Mouse (Mus musculus) liver, embryonic 13.5 days (tissue): ENCODE measurements around the gene Chrne. TPM values are rescaled to one million over a fixed set of nuclear protein-coding genes. Genes with fewer than 3 reads are reported as not detected.
A peak's percentile ranks its signal among the peaks of the same experiment; 100 is the strongest.
"Not testable (repeated sequence)": the region's sequence is repeated elsewhere in the genome, so short reads cannot be mapped to it uniquely, and the experiment has no call there.

Experiments used
- ATAC-seq: fragments of 200-750 bp; cut with Nextera tagmentation; 2 replicates; pipeline ENCODE4 v1.8.0; 2017; ENCODE audit warnings: low read depth, mild to moderate bottlenecking, moderate number of reproducible peaks, moderate library complexity
- DNase-seq: peaks from one replicate; pipeline ENCODE4 v3.0.0; 2022
- H3K27ac ChIP-seq: fragments of 300-500 bp; sonication (generic); 2 replicates; pipeline ENCODE4 v1.5.1; 2015; ENCODE audit warnings: moderate library complexity, mild to moderate bottlenecking, inconsistent platforms
- H3K27me3 ChIP-seq: fragments of 300-500 bp; sonication (generic); 2 replicates; pipeline ENCODE4 v1.6.1; 2015; ENCODE audit warnings: mild to moderate bottlenecking, inconsistent platforms
- H3K36me3 ChIP-seq: fragments of 300-500 bp; sonication (generic); 2 replicates; pipeline ENCODE4 v1.6.1; 2015; ENCODE audit warnings: mild to moderate bottlenecking, inconsistent platforms
- H3K4me1 ChIP-seq: fragments of 300-500 bp; sonication (generic); replicated peaks from 2 replicates; pipeline ENCODE4 v1.6.1; 2015; ENCODE audit warnings: inconsistent platforms
- H3K4me2 ChIP-seq: fragments of 300-500 bp; sonication (generic); 2 replicates; pipeline ENCODE4 v1.6.1; 2015; ENCODE audit warnings: inconsistent platforms, mild to moderate bottlenecking, moderate library complexity
- H3K4me3 ChIP-seq: fragments of 300-500 bp; sonication (generic); replicated peaks from 2 replicates; pipeline ENCODE4 v1.5.1; 2015; ENCODE audit warnings: mild to moderate bottlenecking, inconsistent platforms
- H3K9ac ChIP-seq: fragments of 300-500 bp; sonication (generic); 2 replicates; pipeline ENCODE4 v1.6.1; 2015; ENCODE audit warnings: mild to moderate bottlenecking, inconsistent platforms
- H3K9me3 ChIP-seq: fragments of 300-500 bp; sonication (generic); replicated peaks from 2 replicates; pipeline ENCODE4 v1.6.1; 2016; ENCODE audit warnings: inconsistent platforms
- WGBS: fragments of 180-500 bp; shearing (Covaris S2); methylation state at CpG from one replicate; pipeline ENCODE4 v1.1.7; 2015; ENCODE audit not compliant: insufficient replicate concordance; 5-methylcytosine and 5-hydroxymethylcytosine counted together
- polyA plus RNA-seq: library from polyadenylated mRNA; unstranded; fragments of >200 nt; fragmentation: Nextera tagmentation; extraction: Ambion mirVana; gene quantifications from 2 replicates; pipeline ENCODE4 v1.2.1, GENCODE M21; 2015

The Chrne gene
- polyA plus RNA-seq, 1 experiment from 2014 or later, result not detected

- no peak overlapping the region for H3K4me2 ChIP-seq
- no peaks in the 10 kb centered on the region for H3K27me3 ChIP-seq
- H3K36me3 ChIP-seq, result no peaks in the 10 kb centered on the region
- WGBS, result 55% methylated on average over 3 of the region's 3 CpGs
- H3K4me3 ChIP-seq, result no peak overlapping the region
- H3K9ac ChIP-seq, result no peak overlapping the region
- no peaks in the 10 kb centered on the region for H3K9me3 ChIP-seq
- H3K4me1 ChIP-seq, result peaks cover 73% of the 10 kb centered on the region
- ATAC-seq (no peak), DNase-seq (no peak)
- H3K27ac ChIP-seq, result no peak overlapping the region
Observed at GRCm38 (mm10) chr11:70582196-70582595, 36.8 kb downstream of the Chrne start.

GRCm38 (mm10) chr11:70580921-70581320 is 38.1 kb downstream of the Chrne start:
- Histone ChIP-seq H3K36me3 (no peaks in the 10 kb centered on the region), H3K4me2 (no peak overlapping the region), H3K4me3 (no peak overlapping the region), H3K27me3 (no peaks in the 10 kb centered on the region), H3K9ac (no peak overlapping the region), H3K27ac (no peak overlapping the region), H3K4me1 (peaks cover 72% of the 10 kb centered on the region), H3K9me3 (no peaks in the 10 kb centered on the region)
- DNase-seq, result no peak
- no peak for ATAC-seq
- 52% methylated on average over 3 of the region's 3 CpGs for WGBS

- no peaks in the 10 kb centered on the region for H3K36me3 ChIP-seq
- WGBS, result 43% methylated on average over 5 of the region's 5 CpGs
- no peak for DNase-seq
- 0 out of 2 replicates have a peak, but pooled peaks have one; percentile 17 for ATAC-seq
- H3K4me3 ChIP-seq, result no peak overlapping the region
- peaks cover 70% of the 10 kb centered on the region for H3K4me1 ChIP-seq
- no peak overlapping the region for H3K9ac ChIP-seq
- H3K4me2 ChIP-seq, result no peak overlapping the region
- H3K27me3 ChIP-seq, result no peaks in the 10 kb centered on the region
- no peak overlapping the region for H3K27ac ChIP-seq
- H3K9me3 ChIP-seq, result no peaks in the 10 kb centered on the region
Observed at GRCm38 (mm10) chr11:70580358-70580720, 38.7 kb downstream of the Chrne start.

GRCm38 (mm10) chr11:70579710-70580357 is 39.2 kb downstream of the Chrne start:
- 0 out of 2 replicates have a peak overlapping the region, but pooled peaks have one; percentile 3 for H3K27ac ChIP-seq
- H3K4me1 ChIP-seq, result peaks cover 70% of the 10 kb centered on the region
- WGBS, result 62% methylated on average over 9 of the region's 9 CpGs
- ATAC-seq (no peak; the same call in 1 of the 2 replicates), DNase-seq (no peak)
- no peak overlapping the region for H3K4me2 ChIP-seq
- H3K9ac ChIP-seq, result no peak overlapping the region
- H3K9me3 ChIP-seq, result no peaks in the 10 kb centered on the region
- H3K27me3 ChIP-seq, result no peaks in the 10 kb centered on the region
- H3K4me3 ChIP-seq, result no peak overlapping the region
- no peaks in the 10 kb centered on the region for H3K36me3 ChIP-seq

GRCm38 (mm10) chr11:70578962-70579361 is 40.1 kb downstream of the Chrne start:
- 80% methylated on average over 6 of the region's 6 CpGs for WGBS
- Histone ChIP-seq H3K27me3 (no peaks in the 10 kb centered on the region), H3K27ac (no peak overlapping the region), H3K9ac (no peak overlapping the region), H3K9me3 (no peaks in the 10 kb centered on the region), H3K4me1 (peaks cover 68% of the 10 kb centered on the region), H3K4me3 (no peak overlapping the region), H3K36me3 (peaks cover 2% of the 10 kb centered on the region; the same call in 1 of the 2 replicates), H3K4me2 (no peak overlapping the region)
- DNase-seq, result no peak
- no peak for ATAC-seq

- DNase-seq (no peak), ATAC-seq (no peak)
- Histone ChIP-seq H3K4me1 (peaks cover 66% of the 10 kb centered on the region), H3K36me3 (peaks cover 4% of the 10 kb centered on the region; the same call in 1 of the 2 replicates), H3K4me2 (no peak overlapping the region), H3K27ac (no peak overlapping the region), H3K9ac (no peak overlapping the region), H3K27me3 (no peaks in the 10 kb centered on the region), H3K4me3 (no peak overlapping the region), H3K9me3 (no peaks in the 10 kb centered on the region)
- 54% methylated on average over 3 of the region's 3 CpGs for WGBS
Observed at GRCm38 (mm10) chr11:70577201-70577600, 41.8 kb downstream of the Chrne start.

GRCm38 (mm10) chr11:70573872-70574271 is 45.1 kb downstream of the Chrne start:
- peaks cover 70% of the 10 kb centered on the region for H3K4me1 ChIP-seq
- H3K36me3 ChIP-seq, result peaks cover 4% of the 10 kb centered on the region; the same call in 1 of the 2 replicates
- 73% methylated on average over 6 of the region's 6 CpGs for WGBS
- H3K4me3 ChIP-seq, result no peak overlapping the region
- H3K27me3 ChIP-seq, result no peaks in the 10 kb centered on the region
- no peak for DNase-seq
- no peak overlapping the region for H3K9ac ChIP-seq
- H3K27ac ChIP-seq, result no peak overlapping the region
- no peaks in the 10 kb centered on the region for H3K9me3 ChIP-seq
- H3K4me2 ChIP-seq, result no peak overlapping the region
- ATAC-seq, result no peak

- H3K27ac ChIP-seq, result 0 out of 2 replicates have a peak overlapping the region, but pooled peaks have one; percentile 5
- peaks cover 65% of the 10 kb centered on the region for H3K4me1 ChIP-seq
- peak overlapping the region; percentile 10; the same call in 1 of the 2 replicates for H3K4me2 ChIP-seq
- H3K4me3 ChIP-seq, result no peak overlapping the region
- H3K36me3 ChIP-seq, result peaks cover 10% of the 10 kb centered on the region
- H3K9ac ChIP-seq, result no peak overlapping the region
- no peaks in the 10 kb centered on the region for H3K27me3 ChIP-seq
- no peaks in the 10 kb centered on the region for H3K9me3 ChIP-seq
- DNase-seq (no peak), ATAC-seq (peak; percentile 47; the same call in 1 of the 2 replicates)
- 28% methylated on average over 5 of the region's 5 CpGs for WGBS
Observed at GRCm38 (mm10) chr11:70572348-70572902, 46.6 kb downstream of the Chrne start.

- peaks cover 58% of the 10 kb centered on the region for H3K4me1 ChIP-seq
- peaks cover 11% of the 10 kb centered on the region for H3K36me3 ChIP-seq
- no peak overlapping the region for H3K9ac ChIP-seq
- H3K9me3 ChIP-seq, result no peaks in the 10 kb centered on the region
- ATAC-seq, result no peak
- H3K27me3 ChIP-seq, result no peaks in the 10 kb centered on the region
- DNase-seq, result no peak
- no peak overlapping the region for H3K4me3 ChIP-seq
- 67% methylated on average over 1 of the region's 1 CpGs for WGBS
- no peak overlapping the region for H3K4me2 ChIP-seq
- H3K27ac ChIP-seq, result no peak overlapping the region
Observed at GRCm38 (mm10) chr11:70571641-70572040, 47.4 kb downstream of the Chrne start.

GRCm38 (mm10) chr11:70570614-70571013 is 48.4 kb downstream of the Chrne start:
- not testable (repeated sequence) for H3K27ac ChIP-seq, H3K27me3 ChIP-seq, H3K4me3 ChIP-seq, H3K9ac ChIP-seq, H3K9me3 ChIP-seq, H3K4me2 ChIP-seq
- DNase-seq, result peak; percentile 26
- Histone ChIP-seq H3K36me3 (peaks cover 12% of the 10 kb centered on the region), H3K4me1 (peaks cover 64% of the 10 kb centered on the region)
- 8% methylated on average over 1 of the region's 1 CpGs for WGBS
- ATAC-seq, result peak; percentile 82

GRCm38 (mm10) chr11:70566586-70566985 is 52.4 kb downstream of the Chrne start:
- Histone ChIP-seq H3K9ac (no peak overlapping the region), H3K4me3 (no peak overlapping the region), H3K9me3 (no peaks in the 10 kb centered on the region), H3K36me3 (peaks cover 8% of the 10 kb centered on the region; the same call in 1 of the 2 replicates), H3K4me1 (peaks cover 79% of the 10 kb centered on the region), H3K27ac (no peak overlapping the region), H3K27me3 (no peaks in the 10 kb centered on the region), H3K4me2 (no peak overlapping the region)
- DNase-seq, result no peak
- ATAC-seq, result no peak
- 80% methylated on average over 7 of the region's 7 CpGs for WGBS
